Mouse (Mus musculus) liver, adult 2 months (tissue): Measurements from ENCODE around the gene Trim27. TPM values are rescaled to one million over a fixed set of nuclear protein-coding genes. Genes with fewer than 3 reads are reported as not detected.

ENCODE experiments used
- DNase-seq: peaks from one replicate; pipeline ENCODE4 v3.0.0-alpha.2; 2011; ENCODE audit warnings: low read depth, low spot score; ENCODE audit errors: extremely low read depth
- H3K27ac ChIP-seq: fragments of 200-500 bp; replicated peaks from 2 replicates; pipeline ENCODE4 v1.5.1; 2012; ENCODE audit warnings: low read depth, mild to moderate bottlenecking, control low read depth, inconsistent platforms, low read length; ENCODE audit not compliant: insufficient read depth
- H3K27me3 ChIP-seq: fragments of 200-500 bp; 2 replicates; pipeline ENCODE4 v1.6.1; 2012; ENCODE audit warnings: mild to moderate bottlenecking, moderate library complexity, low read length, inconsistent platforms; ENCODE audit not compliant: control insufficient read depth, insufficient read depth
- H3K36me3 ChIP-seq: fragments of 200-500 bp; 2 replicates; pipeline ENCODE4 v1.6.1; 2012; ENCODE audit warnings: low read length, inconsistent platforms; ENCODE audit not compliant: control insufficient read depth, insufficient read depth
- H3K4me1 ChIP-seq: fragments of 200-500 bp; 2 replicates; pipeline ENCODE4 v1.6.1; 2011; ENCODE audit warnings: low read length; ENCODE audit not compliant: control insufficient read depth, insufficient read depth
- H3K4me3 ChIP-seq: fragments of 200-500 bp; 2 replicates; pipeline ENCODE4 v1.5.1; 2011; ENCODE audit warnings: low read depth, mild to moderate bottlenecking, control low read depth, low read length, moderate library complexity; ENCODE audit not compliant: insufficient read depth
- H3K79me2 ChIP-seq: fragments of 200-500 bp; 2 replicates; pipeline ENCODE4 v1.6.1; 2012; ENCODE audit warnings: inconsistent platforms, mild to moderate bottlenecking, low read length, moderate library complexity; ENCODE audit not compliant: control insufficient read depth, insufficient read depth
- H3K9ac ChIP-seq: fragments of 200-500 bp; 2 replicates; pipeline ENCODE4 v1.6.1; 2012; ENCODE audit warnings: low read depth, mild to moderate bottlenecking, control low read depth, inconsistent platforms, low read length
- CTCF ChIP-seq: fragments of 200-500 bp; IDR thresholded peaks from 2 replicates; pipeline ENCODE4 v1.5.1; 2011; ENCODE audit warnings: low read depth, low read length, control low read depth
- POLR2A ChIP-seq: fragments of 200-500 bp; IDR thresholded peaks from 2 replicates; pipeline ENCODE4 v1.6.1; 2011; ENCODE audit warnings: low read length, control low read depth; ENCODE audit not compliant: insufficient read depth; ENCODE audit errors: extremely low read depth
- WGBS: fragments of 180-500 bp; shearing (Covaris S2); methylation state at CpG from one replicate; pipeline ENCODE4 v1.1.7; 2018; 5-methylcytosine and 5-hydroxymethylcytosine counted together
- polyA plus RNA-seq: library from polyadenylated mRNA; depleted of rRNA; stranded (reverse); fragments of >200 nt; gene quantifications from 2 replicates; pipeline ENCODE4 v1.2.3, GENCODE M21; 2012
- total RNA-seq: library from RNA; depleted of rRNA; stranded (reverse); fragments of >200 nt; gene quantifications from 2 replicates; pipeline ENCODE4 v1.2.3, GENCODE M21; 2014

The Trim27 gene
- total and polyA plus RNA-seq, 2 experiments = 9.4 to 39.5 TPM

DNA sequence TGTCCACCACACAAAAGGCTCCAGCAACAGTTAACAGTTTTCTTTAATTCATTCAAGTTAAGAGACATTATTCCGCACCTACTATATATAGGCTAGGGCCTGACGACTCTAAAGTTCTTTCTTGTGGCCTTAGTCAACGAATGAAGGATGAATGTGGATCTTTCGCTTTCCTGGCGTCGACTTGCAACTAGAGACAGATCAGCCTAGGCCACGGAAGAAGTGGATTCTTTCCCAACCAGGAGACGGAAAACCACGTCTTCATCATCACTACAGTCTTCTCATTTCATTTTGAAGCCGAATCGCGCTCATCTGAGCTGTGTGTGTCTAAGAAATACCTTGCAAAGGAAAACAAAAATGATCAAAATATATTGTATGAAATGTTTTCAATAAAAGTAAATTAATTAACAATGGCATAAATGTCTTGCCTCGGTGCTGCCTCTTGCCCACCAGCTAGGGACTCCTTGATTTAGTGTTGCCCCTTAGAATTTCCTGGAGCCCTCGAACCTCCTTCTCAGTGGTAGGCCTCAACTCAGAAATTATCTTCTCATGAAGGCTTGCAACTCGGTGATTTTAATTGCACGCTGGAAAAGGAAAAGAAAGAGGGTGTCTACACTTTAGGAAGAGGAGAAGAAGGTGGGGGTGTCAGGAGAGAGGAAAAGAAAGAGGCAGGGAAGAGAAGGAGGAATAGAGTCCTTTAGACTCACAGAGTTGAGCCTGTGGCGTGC, 8.7 kb upstream of the Trim27 start:
- Histone ChIP-seq H3K9ac (no peak overlapping the region), H3K79me2 (no peaks in the 10 kb centered on the region), H3K27ac (no peak overlapping the region), H3K36me3 (no peaks in the 10 kb centered on the region), H3K4me1 (peaks cover 2% of the 10 kb centered on the region; the same call in 1 of the 2 replicates), H3K27me3 (no peaks in the 10 kb centered on the region), H3K4me3 (no peak overlapping the region)
- WGBS = 76% methylated on average over 17 of the region's 17 CpGs
- TF ChIP-seq CTCF (no peak), POLR2A (no peak)
- no peak for DNase-seq

DNA sequence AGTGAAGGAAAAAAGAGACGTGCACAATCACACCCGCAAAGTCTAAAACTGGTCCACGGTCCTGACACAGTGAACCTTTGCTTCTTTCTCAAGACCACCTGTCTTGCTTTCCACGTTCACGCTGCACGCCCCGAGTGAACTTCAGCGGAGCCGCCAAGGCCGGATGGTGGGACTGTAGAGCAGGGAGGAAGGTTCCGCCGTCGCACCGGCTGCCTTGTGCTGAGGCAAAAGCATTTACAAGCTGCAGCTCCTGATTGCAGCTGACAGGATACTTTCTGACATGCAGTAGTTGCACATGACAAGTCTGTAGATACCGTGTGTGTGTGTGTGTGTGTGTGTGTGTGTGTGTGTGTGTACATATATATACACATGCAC, 8.1 kb upstream of the Trim27 start:
- no peak for TF ChIP-seq CTCF
- TF ChIP-seq POLR2A = no peak
- Histone ChIP-seq H3K27me3 (no peaks in the 10 kb centered on the region), H3K4me3 (no peak overlapping the region), H3K9ac (no peak overlapping the region), H3K79me2 (no peaks in the 10 kb centered on the region), H3K4me1 (peaks cover 2% of the 10 kb centered on the region; the same call in 1 of the 2 replicates), H3K36me3 (no peaks in the 10 kb centered on the region), H3K27ac (no peak overlapping the region)
- no peak for DNase-seq
- 52% methylated on average over 15 of the region's 15 CpGs for WGBS

DNA sequence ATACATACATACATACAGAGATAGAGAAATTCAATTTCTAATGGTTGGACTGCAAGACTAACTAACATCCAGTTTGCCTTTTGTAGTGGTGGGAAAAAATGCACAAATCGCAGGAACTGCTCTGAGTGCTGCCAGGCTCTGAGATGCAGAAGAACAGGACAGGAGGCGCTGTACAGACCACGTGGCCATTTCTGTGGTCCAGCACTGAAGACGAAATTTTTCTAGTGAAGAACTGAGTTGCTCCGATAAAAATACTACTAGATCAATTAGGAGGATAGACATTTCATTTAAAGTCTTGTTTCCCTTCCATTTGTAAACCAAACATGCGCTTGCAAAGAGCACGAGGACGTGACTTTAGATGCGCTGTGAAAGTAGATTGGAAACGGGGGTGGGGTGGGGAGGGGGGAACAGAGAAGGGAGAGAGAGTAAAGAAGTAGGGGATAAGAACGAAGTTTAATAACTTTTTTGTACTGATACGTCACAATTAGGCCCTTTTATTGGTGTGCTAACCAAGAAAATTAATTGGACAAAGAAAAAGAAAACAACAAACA, 7.6 kb upstream of the Trim27 start:
- no peak overlapping the region for H3K9ac ChIP-seq
- TF ChIP-seq POLR2A (no peak), CTCF (no peak)
- H3K27me3 ChIP-seq = no peaks in the 10 kb centered on the region
- H3K4me3 ChIP-seq = peak overlapping the region; percentile 30; the same call in 1 of the 2 replicates
- 5% methylated on average over 12 of the region's 12 CpGs for WGBS
- no peaks in the 10 kb centered on the region for H3K79me2 ChIP-seq
- H3K36me3 ChIP-seq = no peaks in the 10 kb centered on the region
- H3K4me1 ChIP-seq = peaks cover 2% of the 10 kb centered on the region; the same call in 1 of the 2 replicates
- H3K27ac ChIP-seq = no peak overlapping the region
- DNase-seq = peak; percentile 33

DNA sequence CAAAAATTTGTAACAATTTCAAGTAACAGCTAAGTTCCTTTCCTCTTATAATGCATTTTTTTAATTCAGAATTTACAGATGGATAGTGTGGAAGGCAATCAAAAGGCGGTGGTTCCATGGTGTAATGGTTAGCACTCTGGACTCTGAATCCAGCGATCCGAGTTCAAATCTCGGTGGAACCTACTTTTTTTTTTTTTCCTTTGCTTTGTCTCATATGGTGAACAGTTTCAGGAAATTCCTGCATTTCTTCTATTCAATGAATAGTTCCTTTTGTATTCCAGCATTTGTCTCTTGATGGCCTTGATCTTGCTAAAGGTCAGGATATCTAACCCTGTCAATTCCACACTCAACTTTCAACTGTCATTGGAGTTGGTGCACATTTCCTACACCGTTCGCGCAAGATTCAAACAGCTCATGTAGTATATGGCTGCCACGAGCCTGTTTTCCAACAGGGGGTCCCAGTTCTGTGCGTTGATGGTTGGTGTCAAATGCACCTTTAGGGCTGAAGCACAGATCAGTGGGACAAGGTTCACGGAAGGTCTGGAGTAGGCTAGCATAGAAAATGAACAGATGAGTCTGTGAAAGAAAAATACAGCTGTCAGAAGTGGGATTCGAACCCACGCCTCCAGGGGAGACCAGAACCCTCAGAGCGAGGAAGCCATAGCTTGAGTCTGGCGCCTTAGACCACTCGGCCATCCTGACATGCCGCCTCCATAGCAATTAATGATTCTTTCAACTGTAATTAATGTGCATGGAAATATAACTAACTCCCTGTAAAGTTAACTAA, 6.8 kb upstream of the Trim27 start:
- Histone ChIP-seq H3K27ac (peak overlapping the region; percentile 47; the same call in 1 of the 2 replicates), H3K36me3 (no peaks in the 10 kb centered on the region), H3K4me3 (peak overlapping the region; percentile 19), H3K9ac (no peak overlapping the region), H3K4me1 (peaks cover 2% of the 10 kb centered on the region; the same call in 1 of the 2 replicates), H3K79me2 (no peaks in the 10 kb centered on the region), H3K27me3 (no peaks in the 10 kb centered on the region)
- WGBS = 1% methylated on average over 16 of the region's 16 CpGs
- TF ChIP-seq POLR2A = no peak
- TF ChIP-seq CTCF = no peak
- peak; percentile 68 for DNase-seq

DNA sequence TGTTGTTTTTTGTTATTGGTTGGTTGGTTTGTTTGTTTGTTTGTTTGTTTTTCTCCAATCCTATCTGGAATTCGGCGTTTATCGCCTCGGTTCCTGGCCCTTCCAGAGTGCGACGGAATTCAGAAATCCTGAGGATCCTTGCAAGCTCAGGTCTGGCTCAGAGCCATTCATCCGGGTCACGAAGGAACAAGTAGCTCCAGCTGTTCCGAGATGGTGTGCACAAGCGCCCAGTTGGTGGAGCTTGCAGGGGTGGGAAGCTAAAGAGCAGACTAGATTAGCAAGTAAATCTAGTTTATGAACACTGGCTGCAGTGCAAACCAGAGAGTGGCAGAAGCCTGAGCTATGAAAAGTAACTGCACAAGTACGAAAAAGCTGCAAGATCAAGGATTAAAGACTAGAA, 6.2 kb upstream of the Trim27 start:
- peak; percentile 63 for DNase-seq
- 5% methylated on average over 11 of the region's 11 CpGs for WGBS
- Histone ChIP-seq H3K27me3 (no peaks in the 10 kb centered on the region), H3K9ac (0 out of 2 replicates have a peak overlapping the region, but pooled peaks have one; percentile 0), H3K4me3 (peak overlapping the region; percentile 2), H3K79me2 (no peaks in the 10 kb centered on the region), H3K27ac (no peak overlapping the region), H3K36me3 (no peaks in the 10 kb centered on the region), H3K4me1 (peaks cover 2% of the 10 kb centered on the region; the same call in 1 of the 2 replicates)
- TF ChIP-seq POLR2A = no peak

DNA sequence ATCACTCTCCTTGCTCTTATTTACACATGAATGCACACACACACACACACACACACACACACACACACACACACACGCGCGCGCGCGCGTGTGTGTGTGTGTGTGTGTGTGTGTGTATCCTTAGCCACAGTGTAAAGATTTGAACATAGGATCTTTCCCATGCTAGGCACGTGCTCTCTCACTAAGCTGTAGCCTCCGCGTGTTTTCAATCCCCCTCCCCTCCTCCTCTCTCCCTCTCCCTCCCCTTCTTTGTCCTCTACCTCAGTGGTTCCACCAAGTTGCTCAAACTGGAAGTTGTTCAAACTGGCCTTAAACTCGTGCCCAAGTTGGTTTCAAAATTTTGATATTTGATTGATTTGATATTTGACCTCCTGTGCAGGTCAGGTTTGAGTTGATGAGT, 2.5 kb upstream of the Trim27 start:
- no peak overlapping the region for H3K9ac ChIP-seq
- no peaks in the 10 kb centered on the region for H3K36me3 ChIP-seq
- no peak overlapping the region for H3K27ac ChIP-seq
- WGBS = 83% methylated on average over 11 of the region's 11 CpGs
- no peaks in the 10 kb centered on the region for H3K27me3 ChIP-seq
- no peak for DNase-seq
- no peak overlapping the region for H3K4me3 ChIP-seq
- no peak for TF ChIP-seq POLR2A
- no peak for TF ChIP-seq CTCF
- no peaks in the 10 kb centered on the region for H3K79me2 ChIP-seq
- peaks cover 5% of the 10 kb centered on the region for H3K4me1 ChIP-seq
